Mouse (Mus musculus): ENCODE data around the gene Pcif1. TPM values are rescaled to one million over a fixed set of nuclear protein-coding genes. Genes with fewer than 3 reads are reported as not detected.

Pcif1 gene
- polyA plus RNA-seq, 1 experiment from 2014 or later = 44.0 TPM

DNA sequence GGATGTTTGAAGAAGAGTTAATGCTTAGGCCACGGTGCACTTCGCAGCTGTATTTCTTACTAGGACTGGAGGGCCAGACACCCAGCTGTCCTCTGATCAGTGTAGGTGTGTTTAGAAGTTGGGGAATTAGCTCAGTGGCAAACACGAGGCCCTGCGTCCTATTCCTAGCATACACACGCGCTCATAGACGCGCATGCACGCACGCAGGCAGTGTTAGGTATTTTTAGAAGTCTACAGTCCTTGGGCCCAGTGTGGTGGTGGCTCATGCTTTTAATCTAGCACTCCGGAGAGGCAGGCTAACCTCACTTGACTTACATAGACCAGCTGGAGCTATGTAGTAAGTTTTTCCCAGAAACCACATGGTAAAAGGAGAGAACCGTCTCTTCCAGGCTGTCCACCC is 33.0 kb downstream of the Pcif1 start:
- no peak for TF ChIP-seq CTCF (IDR thresholded peaks at IDR 0.05; ENCODE audit: low read depth)
- peak; percentile 36 for ATAC-seq
- Histone ChIP-seq H3K27ac (ENCODE audit: low read depth, low read length) (peak overlapping the region; percentile 97), H3K4me3 (ENCODE audit: low read depth, low read length) (peak overlapping the region; percentile 87), H3K4me1 (replicated peaks; ENCODE audit: control insufficient read depth, insufficient read depth, low read length) (no peaks in the 10 kb centered on the region), H3K27me3 (replicated peaks; ENCODE audit: control insufficient read depth, insufficient read depth, low read length) (no peaks in the 10 kb centered on the region), H3K9ac (ENCODE audit: low read depth, low read length) (peak overlapping the region; percentile 97), H3K36me3 (ENCODE audit: control insufficient read depth, insufficient read depth) (peaks cover 21% of the 10 kb centered on the region), H3K9me3 (ENCODE audit: control insufficient read depth) (no peaks in the 10 kb centered on the region), H3K4me2 (replicated peaks; ENCODE audit: low read depth) (peak overlapping the region; percentile 79)
- 3% methylated on average over 12 of the region's 12 CpGs for WGBS

DNA sequence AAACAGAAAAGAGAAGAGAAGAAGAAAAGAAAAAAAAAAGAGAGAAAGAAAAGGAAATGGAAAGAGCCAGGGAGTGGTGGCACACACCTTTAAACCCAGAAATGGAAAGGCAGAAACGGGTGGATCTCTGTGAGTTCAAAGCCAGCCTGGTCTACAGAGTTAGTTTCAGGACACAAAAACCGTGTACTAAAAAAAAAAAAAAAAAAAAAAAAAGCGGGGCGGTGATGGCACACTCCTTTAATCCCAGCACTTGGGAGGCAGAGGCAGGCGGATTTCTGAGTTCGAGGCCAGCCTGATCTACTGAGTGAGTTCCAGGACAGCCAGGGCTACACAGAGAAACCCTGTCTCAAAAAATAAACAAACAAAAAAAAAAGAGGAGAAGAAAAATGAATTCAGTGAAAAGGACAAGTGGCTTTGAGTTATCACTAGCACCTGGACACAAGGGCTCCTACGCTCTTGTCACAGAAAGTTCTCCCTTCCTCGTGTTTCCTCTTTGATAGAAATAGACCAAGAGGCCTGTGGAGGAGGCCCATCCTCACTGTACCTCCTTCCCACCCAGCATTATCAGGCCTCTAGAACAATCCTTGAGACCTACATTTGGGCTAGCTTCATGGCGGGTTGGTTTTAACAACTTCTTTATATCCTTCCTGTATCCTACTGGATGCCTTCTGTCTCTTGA is 33.8 kb downstream of the Pcif1 start:
- WGBS = 87% methylated on average over 8 of the region's 9 CpGs
- no peak for TF ChIP-seq CTCF (IDR thresholded peaks at IDR 0.05; ENCODE audit: low read depth)
- peaks cover 14% of the 10 kb centered on the region for H3K36me3 ChIP-seq (ENCODE audit: control insufficient read depth, insufficient read depth)
- no peaks in the 10 kb centered on the region for H3K4me1 ChIP-seq (replicated peaks; ENCODE audit: control insufficient read depth, insufficient read depth, low read length)
- H3K27ac ChIP-seq (ENCODE audit: low read depth, low read length) = 0 out of 2 replicates have a peak overlapping the region, but pooled peaks have one; percentile 97
- H3K9me3 ChIP-seq (ENCODE audit: control insufficient read depth) = no peaks in the 10 kb centered on the region
- ATAC-seq = no peak
- H3K4me2 ChIP-seq (replicated peaks; ENCODE audit: low read depth) = no peak overlapping the region
- no peak overlapping the region for H3K4me3 ChIP-seq (ENCODE audit: low read depth, low read length)
- H3K27me3 ChIP-seq (replicated peaks; ENCODE audit: control insufficient read depth, insufficient read depth, low read length) = no peaks in the 10 kb centered on the region
- H3K9ac ChIP-seq (ENCODE audit: low read depth, low read length) = no peak overlapping the region

DNA sequence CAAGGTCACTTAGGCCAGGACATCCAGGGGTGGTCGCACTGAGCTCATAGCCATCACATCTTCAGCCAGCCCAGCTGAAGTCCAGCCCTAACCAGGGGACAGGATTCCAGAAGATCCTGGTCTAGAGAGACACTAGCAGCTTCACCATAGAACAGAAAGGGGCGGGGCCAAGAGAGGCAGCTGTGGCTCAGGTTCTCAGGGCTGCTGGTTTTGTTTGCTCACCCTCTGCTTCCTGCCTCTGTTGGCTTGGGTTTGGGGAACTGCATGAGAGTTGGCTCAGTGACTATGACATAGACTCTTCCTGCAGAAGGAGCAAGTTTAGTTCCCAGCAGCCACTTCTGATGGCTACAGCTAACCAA is 34.3 kb downstream of the Pcif1 start:
- Histone ChIP-seq H3K9me3 (ENCODE audit: control insufficient read depth) (no peaks in the 10 kb centered on the region), H3K36me3 (ENCODE audit: control insufficient read depth, insufficient read depth) (peaks cover 8% of the 10 kb centered on the region), H3K9ac (ENCODE audit: low read depth, low read length) (no peak overlapping the region), H3K27me3 (replicated peaks; ENCODE audit: control insufficient read depth, insufficient read depth, low read length) (no peaks in the 10 kb centered on the region), H3K4me1 (replicated peaks; ENCODE audit: control insufficient read depth, insufficient read depth, low read length) (no peaks in the 10 kb centered on the region), H3K27ac (ENCODE audit: low read depth, low read length) (no peak overlapping the region), H3K4me2 (replicated peaks; ENCODE audit: low read depth) (no peak overlapping the region), H3K4me3 (ENCODE audit: low read depth, low read length) (no peak overlapping the region)
- WGBS = 76% methylated on average over 2 of the region's 2 CpGs
- ATAC-seq = no peak
- no peak for TF ChIP-seq CTCF (IDR thresholded peaks at IDR 0.05; ENCODE audit: low read depth)

DNA sequence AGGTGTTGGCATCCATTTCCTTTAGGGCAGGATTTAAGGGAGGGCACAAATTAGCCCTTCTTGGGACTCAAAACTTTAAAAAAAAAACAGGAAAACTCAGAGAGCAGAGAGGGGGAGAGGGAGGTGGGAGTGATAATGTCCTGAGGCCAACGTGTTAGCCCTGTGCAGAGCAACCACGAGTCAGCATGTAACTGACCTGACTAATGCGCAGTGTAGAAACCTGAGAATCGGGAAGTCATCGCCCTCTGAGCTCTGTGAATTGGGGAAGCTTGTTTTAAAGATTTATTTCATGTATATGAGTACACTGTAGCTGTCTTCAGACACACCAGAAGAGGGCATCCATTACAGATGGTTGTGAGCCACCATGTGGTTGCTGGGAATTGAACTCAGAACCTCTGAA is 37.7 kb downstream of the Pcif1 start:
- no peak for ATAC-seq
- 81% methylated on average over 5 of the region's 5 CpGs for WGBS
- H3K36me3 ChIP-seq (ENCODE audit: control insufficient read depth, insufficient read depth) = 0 out of 2 replicates have a peak, but pooled peaks cover 6% of the 10 kb centered on the region
- H3K27ac ChIP-seq (ENCODE audit: low read depth, low read length) = no peak overlapping the region
- no peak for TF ChIP-seq CTCF (IDR thresholded peaks at IDR 0.05; ENCODE audit: low read depth)
- H3K27me3 ChIP-seq (replicated peaks; ENCODE audit: control insufficient read depth, insufficient read depth, low read length) = no peaks in the 10 kb centered on the region
- H3K9me3 ChIP-seq (ENCODE audit: control insufficient read depth) = no peaks in the 10 kb centered on the region
- no peaks in the 10 kb centered on the region for H3K4me1 ChIP-seq (replicated peaks; ENCODE audit: control insufficient read depth, insufficient read depth, low read length)
- H3K4me2 ChIP-seq (replicated peaks; ENCODE audit: low read depth) = no peak overlapping the region
- no peak overlapping the region for H3K9ac ChIP-seq (ENCODE audit: low read depth, low read length)
- H3K4me3 ChIP-seq (ENCODE audit: low read depth, low read length) = no peak overlapping the region

DNA sequence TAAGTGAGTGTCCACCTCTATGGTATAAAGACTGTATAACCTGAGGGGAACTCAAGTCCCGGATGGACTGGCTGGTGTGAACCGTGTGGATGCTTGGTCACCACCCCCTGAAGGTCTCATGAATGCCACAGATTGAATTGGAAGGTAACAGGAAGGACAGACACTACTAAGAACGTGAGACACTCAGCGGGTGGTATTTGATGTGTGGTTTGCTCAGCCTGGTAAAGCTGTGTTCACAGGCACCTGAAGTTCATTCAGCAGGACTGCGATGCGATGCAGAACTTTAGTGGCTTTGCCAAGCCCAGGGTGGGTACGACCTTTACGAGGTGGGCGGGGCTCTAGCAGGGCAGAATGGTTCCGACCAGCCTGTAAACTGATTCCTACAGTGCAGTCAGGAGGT is 38.3 kb downstream of the Pcif1 start:
- 0 out of 2 replicates have a peak, but pooled peaks cover 6% of the 10 kb centered on the region for H3K36me3 ChIP-seq (ENCODE audit: control insufficient read depth, insufficient read depth)
- no peak overlapping the region for H3K9ac ChIP-seq (ENCODE audit: low read depth, low read length)
- no peak for TF ChIP-seq CTCF (IDR thresholded peaks at IDR 0.05; ENCODE audit: low read depth)
- H3K27ac ChIP-seq (ENCODE audit: low read depth, low read length) = no peak overlapping the region
- no peak for ATAC-seq
- H3K4me1 ChIP-seq (replicated peaks; ENCODE audit: control insufficient read depth, insufficient read depth, low read length) = no peaks in the 10 kb centered on the region
- H3K27me3 ChIP-seq (replicated peaks; ENCODE audit: control insufficient read depth, insufficient read depth, low read length) = no peaks in the 10 kb centered on the region
- H3K9me3 ChIP-seq (ENCODE audit: control insufficient read depth) = no peaks in the 10 kb centered on the region
- no peak overlapping the region for H3K4me2 ChIP-seq (replicated peaks; ENCODE audit: low read depth)
- 45% methylated on average over 10 of the region's 10 CpGs for WGBS
- no peak overlapping the region for H3K4me3 ChIP-seq (ENCODE audit: low read depth, low read length)

DNA sequence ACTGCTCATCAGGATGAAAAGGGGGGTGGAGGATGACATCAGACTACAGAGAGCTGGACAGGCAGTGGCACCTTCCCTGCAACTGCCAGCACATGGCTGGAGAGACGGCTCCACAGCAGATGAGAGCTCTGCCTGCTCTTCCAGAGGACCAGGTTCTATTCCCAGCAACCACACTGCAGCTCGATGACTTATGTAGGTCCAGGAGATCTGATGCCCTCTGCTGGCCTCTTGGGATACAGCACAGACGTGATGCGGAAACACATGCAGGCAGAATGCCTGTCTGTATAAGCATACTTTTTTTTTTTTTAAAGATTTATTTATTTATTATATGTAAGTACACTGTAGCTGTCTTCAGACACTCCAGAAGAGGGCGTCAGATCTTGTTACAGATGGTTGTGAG is 39.2 kb downstream of the Pcif1 start:
- ATAC-seq = no peak
- Histone ChIP-seq H3K9me3 (ENCODE audit: control insufficient read depth) (no peaks in the 10 kb centered on the region), H3K27ac (ENCODE audit: low read depth, low read length) (no peak overlapping the region), H3K4me3 (ENCODE audit: low read depth, low read length) (no peak overlapping the region), H3K27me3 (replicated peaks; ENCODE audit: control insufficient read depth, insufficient read depth, low read length) (no peaks in the 10 kb centered on the region), H3K4me2 (replicated peaks; ENCODE audit: low read depth) (no peak overlapping the region), H3K4me1 (replicated peaks; ENCODE audit: control insufficient read depth, insufficient read depth, low read length) (no peaks in the 10 kb centered on the region), H3K36me3 (ENCODE audit: control insufficient read depth, insufficient read depth) (0 out of 2 replicates have a peak, but pooled peaks cover 6% of the 10 kb centered on the region), H3K9ac (ENCODE audit: low read depth, low read length) (no peak overlapping the region)
- peak; percentile 64 for TF ChIP-seq CTCF (IDR thresholded peaks at IDR 0.05; ENCODE audit: low read depth)
- whole genome bisulfite sequencing = 69% methylated on average over 4 of the region's 5 CpGs

All from intestine, postnatal 0 days (tissue).